Mouse (Mus musculus) E14TG2a.4 (cell line): ENCODE measurements around the gene Hs3st4.

Experiments used
- CTCF ChIP-seq: conservative IDR thresholded peaks from 2 replicates; pipeline ENCODE4 v1.5.1; 2014; ENCODE audit warnings: low read length
- NANOG ChIP-seq: IDR thresholded peaks from 2 replicates; pipeline ENCODE4 v1.6.1; 2014; ENCODE audit warnings: borderline replicate concordance, low read length, mixed read lengths

- TF ChIP-seq CTCF (no peak), NANOG (no peak)
Measured at GRCm38 (mm10) chr7:124150901-124151300, 168.2 kb downstream of the Hs3st4 start.
